Mouse (Mus musculus): ENCODE measurements at regions not wholly inside any gene's neighbourhood (a gene's known extent, or its start where the extent isn't known, plus 50 kb on each side); places are given as distances from the start of the nearest gene placed in this dataset.

DNA sequence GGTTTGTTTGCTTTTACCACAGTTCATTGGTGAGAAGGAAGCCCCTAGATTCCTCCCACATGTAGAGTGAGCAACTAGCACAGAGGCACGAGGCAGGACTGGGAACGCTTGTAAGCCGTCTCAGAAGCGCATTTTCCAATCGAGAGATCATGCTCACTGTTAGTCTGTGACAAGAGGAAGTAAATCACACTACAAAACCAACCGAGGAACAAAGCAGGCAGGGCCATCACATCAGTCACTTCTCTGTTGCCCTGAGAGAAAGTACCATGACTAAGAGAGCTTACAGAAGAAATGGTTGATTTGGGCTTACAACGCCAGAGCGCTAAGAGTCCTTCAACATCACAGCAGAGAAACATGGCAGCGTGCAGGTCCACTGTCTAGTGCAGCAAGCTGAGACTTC is 131.2 kb downstream of the Basp1 start:
- H3K4me1 ChIP-seq (replicated peaks): no peaks in the 10 kb centered on the region
- H3K9ac ChIP-seq: no peak overlapping the region
- no peak overlapping the region for H3K27ac ChIP-seq (ENCODE audit: poor library complexity, severe bottlenecking)
- no peak overlapping the region for H3K4me2 ChIP-seq
- WGBS: 78% methylated on average over 9 of the region's 9 CpGs
- no peaks in the 10 kb centered on the region for H3K36me3 ChIP-seq
- no peaks in the 10 kb centered on the region for H3K27me3 ChIP-seq (replicated peaks)
- no peak for ATAC-seq (ENCODE audit: insufficient number of reproducible peaks, low FRiP score)
- no peak overlapping the region for H3K4me3 ChIP-seq
- no peaks in the 10 kb centered on the region for H3K9me3 ChIP-seq (replicated peaks)

DNA sequence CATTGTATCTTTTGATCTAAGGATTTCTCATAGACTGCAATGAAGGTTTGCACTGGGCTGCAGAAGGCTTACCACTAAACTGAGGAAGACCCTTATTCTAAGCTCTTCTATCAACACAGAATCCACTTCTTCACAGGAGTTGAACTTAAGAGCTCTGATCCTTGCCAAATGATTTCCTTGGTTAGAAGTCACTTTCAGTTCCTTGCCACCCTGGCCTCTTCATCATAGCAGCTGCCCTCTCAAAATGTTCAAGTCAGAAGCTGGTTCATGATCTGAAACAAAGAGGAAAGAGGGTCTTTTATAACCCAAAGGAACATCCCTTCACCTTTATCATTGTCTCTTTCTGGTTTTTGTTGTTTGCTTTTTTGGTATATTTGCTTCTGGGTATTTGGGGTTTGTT is 131.6 kb downstream of the Basp1 start:
- Histone ChIP-seq H3K36me3 (no peaks in the 10 kb centered on the region), H3K27me3 (replicated peaks) (no peaks in the 10 kb centered on the region), H3K9me3 (replicated peaks) (no peaks in the 10 kb centered on the region), H3K4me1 (replicated peaks) (no peaks in the 10 kb centered on the region), H3K4me2 (no peak overlapping the region), H3K27ac (ENCODE audit: poor library complexity, severe bottlenecking) (no peak overlapping the region), H3K4me3 (no peak overlapping the region), H3K9ac (no peak overlapping the region)
- no peak for ATAC-seq (ENCODE audit: insufficient number of reproducible peaks, low FRiP score)

DNA sequence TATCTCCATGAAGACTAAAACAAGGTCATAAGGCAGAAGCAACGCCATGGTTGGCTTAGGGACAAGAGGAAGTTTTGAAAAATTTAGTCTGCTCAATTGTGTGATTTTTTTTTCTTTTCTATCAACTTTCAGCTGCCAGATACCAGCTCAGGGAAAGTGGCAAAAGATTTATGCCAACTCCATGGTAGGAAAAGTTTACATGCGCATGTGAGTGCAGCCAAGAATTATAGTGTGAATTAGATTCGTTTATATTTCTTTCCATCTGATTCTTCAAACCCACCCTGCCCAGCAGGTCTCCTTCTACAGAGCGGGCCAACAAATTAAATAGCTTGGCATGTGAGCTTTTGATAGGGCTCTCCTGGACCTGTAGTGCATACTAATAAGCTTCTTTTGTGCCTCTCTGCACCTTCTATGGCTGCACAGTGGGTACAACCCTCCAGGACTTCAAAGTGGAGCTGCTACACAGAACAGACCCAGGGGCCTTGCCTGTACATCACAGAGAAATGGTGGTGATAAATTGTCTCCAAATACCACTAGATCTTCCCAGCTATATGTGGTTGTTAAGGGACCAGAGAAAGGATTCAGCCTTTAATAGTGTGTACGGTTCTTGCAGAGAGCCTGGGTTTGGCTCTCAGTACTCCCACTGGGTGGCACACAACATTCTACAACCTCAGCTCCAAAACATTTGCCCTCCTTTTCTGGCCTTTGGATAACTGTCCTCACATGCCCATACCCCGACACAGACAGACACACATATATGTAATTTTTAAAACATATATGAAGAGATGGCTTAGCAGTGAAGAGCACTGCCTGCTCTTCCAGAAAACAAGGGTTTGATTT is 135.0 kb downstream of the Basp1 start:
- no peak overlapping the region for H3K9ac ChIP-seq
- H3K9me3 ChIP-seq (replicated peaks): no peaks in the 10 kb centered on the region
- no peak overlapping the region for H3K4me2 ChIP-seq
- H3K36me3 ChIP-seq: no peaks in the 10 kb centered on the region
- WGBS: 77% methylated on average over 6 of the region's 6 CpGs
- H3K27ac ChIP-seq (ENCODE audit: poor library complexity, severe bottlenecking): no peak overlapping the region
- no peak overlapping the region for H3K4me3 ChIP-seq
- no peaks in the 10 kb centered on the region for H3K4me1 ChIP-seq (replicated peaks)
- no peaks in the 10 kb centered on the region for H3K27me3 ChIP-seq (replicated peaks)
- no peak for ATAC-seq (ENCODE audit: insufficient number of reproducible peaks, low FRiP score)

DNA sequence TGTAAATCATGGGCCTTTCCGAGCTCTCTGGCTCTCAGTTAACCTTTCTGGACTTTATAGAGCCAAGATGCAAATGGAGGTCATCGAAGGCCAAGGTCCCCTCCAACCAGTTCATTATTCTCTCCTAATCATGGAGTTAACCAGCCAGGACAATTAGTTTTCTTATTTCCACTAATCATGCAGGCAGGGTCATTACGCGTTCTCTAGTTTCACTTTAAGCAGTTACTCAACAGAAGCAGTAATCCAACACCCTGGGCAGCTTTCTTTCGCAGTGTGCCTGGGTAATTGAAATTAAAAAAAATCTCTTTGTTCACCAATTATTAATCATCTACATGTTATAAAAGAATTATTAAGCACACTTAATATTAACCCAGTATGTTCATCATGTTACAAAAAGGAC is 137.3 kb downstream of the Basp1 start:
- WGBS: 91% methylated on average over 5 of the region's 5 CpGs
- ATAC-seq (ENCODE audit: insufficient number of reproducible peaks, low FRiP score): no peak
- H3K4me1 ChIP-seq (replicated peaks): no peaks in the 10 kb centered on the region
- H3K9ac ChIP-seq: no peak overlapping the region
- no peak overlapping the region for H3K4me3 ChIP-seq
- H3K27ac ChIP-seq (ENCODE audit: poor library complexity, severe bottlenecking): no peak overlapping the region
- no peaks in the 10 kb centered on the region for H3K9me3 ChIP-seq (replicated peaks)
- no peaks in the 10 kb centered on the region for H3K36me3 ChIP-seq
- no peak overlapping the region for H3K4me2 ChIP-seq
- no peaks in the 10 kb centered on the region for H3K27me3 ChIP-seq (replicated peaks)

DNA sequence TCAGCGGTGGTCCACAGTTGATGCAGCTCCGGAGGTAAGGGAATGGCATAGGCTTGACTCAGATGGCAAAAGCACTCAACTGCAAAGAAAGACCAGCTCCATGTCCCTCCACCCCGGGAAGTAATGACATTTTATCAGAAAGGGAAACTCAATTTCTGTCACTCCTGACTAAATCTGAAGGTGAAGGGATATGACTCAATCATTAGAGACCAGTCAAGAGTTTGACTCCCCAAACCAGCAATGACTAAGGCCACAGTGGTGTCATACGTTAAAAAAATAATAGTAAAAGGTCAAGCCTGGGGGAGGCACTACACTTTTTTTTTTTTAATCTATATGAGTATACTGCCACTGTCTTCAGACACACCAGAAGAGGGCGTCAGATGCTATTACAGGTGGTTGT is 141.7 kb downstream of the Basp1 start:
- no peak for ATAC-seq (ENCODE audit: insufficient number of reproducible peaks, low FRiP score)
- Histone ChIP-seq H3K9ac (no peak overlapping the region), H3K4me1 (replicated peaks) (peaks cover 8% of the 10 kb centered on the region; the same call in 1 of the 2 replicates), H3K36me3 (no peaks in the 10 kb centered on the region), H3K9me3 (replicated peaks) (no peaks in the 10 kb centered on the region), H3K4me2 (no peak overlapping the region), H3K27me3 (replicated peaks) (no peaks in the 10 kb centered on the region), H3K27ac (ENCODE audit: poor library complexity, severe bottlenecking) (no peak overlapping the region), H3K4me3 (no peak overlapping the region)
- 80% methylated on average over 5 of the region's 5 CpGs for WGBS

DNA sequence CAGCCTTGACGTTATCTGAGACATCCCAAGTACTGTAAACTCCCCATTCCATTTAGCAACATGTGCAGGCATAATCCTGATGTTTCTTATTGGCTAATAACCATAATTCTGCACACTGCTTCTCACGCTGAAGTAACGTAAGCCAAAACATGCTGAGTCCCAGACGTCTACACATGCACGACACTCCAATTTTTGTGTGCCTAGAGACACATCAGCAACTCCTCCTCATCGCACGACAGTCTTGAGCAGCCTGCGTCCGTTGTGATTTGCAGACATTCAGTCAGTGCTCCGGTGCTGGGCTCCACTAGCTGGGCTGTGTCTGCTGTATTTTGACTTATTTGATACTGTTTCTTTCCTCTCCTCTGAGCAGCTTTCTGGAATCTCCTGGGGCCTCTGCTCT is 143.2 kb downstream of the Basp1 start:
- H3K4me1 ChIP-seq (replicated peaks): peaks cover 8% of the 10 kb centered on the region; the same call in 1 of the 2 replicates
- H3K9ac ChIP-seq: no peak overlapping the region
- H3K36me3 ChIP-seq: no peaks in the 10 kb centered on the region
- no peak overlapping the region for H3K27ac ChIP-seq (ENCODE audit: poor library complexity, severe bottlenecking)
- 0 out of 2 replicates have a peak overlapping the region, but pooled peaks have one; percentile 31 for H3K4me2 ChIP-seq
- no peak for ATAC-seq (ENCODE audit: insufficient number of reproducible peaks, low FRiP score)
- H3K4me3 ChIP-seq: no peak overlapping the region
- no peaks in the 10 kb centered on the region for H3K27me3 ChIP-seq (replicated peaks)
- H3K9me3 ChIP-seq (replicated peaks): no peaks in the 10 kb centered on the region
- WGBS: 57% methylated on average over 10 of the region's 10 CpGs

DNA sequence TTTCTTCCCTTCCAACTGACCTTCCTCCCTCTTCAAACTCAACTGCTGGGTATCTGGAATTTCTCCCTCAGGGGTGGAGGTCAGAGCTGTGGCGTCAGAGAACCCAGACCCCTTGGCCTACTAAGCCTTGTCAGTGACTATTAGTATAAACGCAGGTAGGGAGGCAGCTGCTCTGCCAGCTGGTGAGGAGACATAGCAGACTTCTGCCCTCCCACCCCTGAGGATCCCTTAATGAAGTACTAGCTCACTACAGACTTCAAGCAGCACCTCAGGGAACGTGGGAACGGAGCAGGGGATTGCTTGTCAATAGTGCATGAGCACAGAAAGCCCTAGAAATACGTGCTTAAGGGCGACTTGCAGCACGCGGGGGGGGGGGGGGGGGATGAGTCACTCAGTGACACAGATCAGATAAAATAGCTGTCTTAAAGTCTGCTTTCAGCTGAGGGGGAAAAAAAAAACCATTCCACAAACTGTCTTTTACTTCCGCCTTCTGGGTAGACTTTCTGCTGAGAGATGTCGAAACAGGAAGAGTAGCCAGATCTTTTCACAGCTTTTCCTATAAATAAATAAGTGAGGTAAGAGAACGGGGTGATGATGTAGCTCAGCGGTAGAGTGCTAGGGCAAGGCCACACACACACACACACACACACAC is 144.1 kb downstream of the Basp1 start:
- no peak overlapping the region for H3K4me3 ChIP-seq
- no peak for ATAC-seq (ENCODE audit: insufficient number of reproducible peaks, low FRiP score)
- peak overlapping the region; percentile 31 for H3K4me2 ChIP-seq

DNA sequence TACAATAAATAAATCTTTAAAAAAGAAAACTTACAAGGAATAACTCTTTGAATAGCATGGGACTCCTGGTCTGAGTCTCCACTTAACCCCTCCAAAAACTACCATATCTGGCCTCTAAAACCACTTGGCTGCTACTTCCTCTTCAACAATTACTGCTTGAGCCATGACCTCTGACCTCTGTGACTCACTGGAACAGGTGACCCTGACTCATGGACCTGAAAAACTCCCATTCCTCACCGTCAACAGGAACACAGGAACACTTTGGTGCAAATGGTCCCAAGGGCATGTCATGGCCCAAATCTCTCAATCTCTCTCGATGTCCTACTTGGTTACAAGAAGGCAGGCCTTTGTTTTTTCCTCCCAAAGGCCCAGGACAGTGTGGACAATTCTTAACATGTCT is 145.1 kb downstream of the Basp1 start:
- Histone ChIP-seq H3K4me2 (no peak overlapping the region), H3K27me3 (replicated peaks) (no peaks in the 10 kb centered on the region), H3K27ac (ENCODE audit: poor library complexity, severe bottlenecking) (no peak overlapping the region), H3K4me1 (replicated peaks) (peaks cover 8% of the 10 kb centered on the region; the same call in 1 of the 2 replicates), H3K9ac (no peak overlapping the region), H3K4me3 (no peak overlapping the region), H3K36me3 (no peaks in the 10 kb centered on the region), H3K9me3 (replicated peaks) (no peaks in the 10 kb centered on the region)
- ATAC-seq (ENCODE audit: insufficient number of reproducible peaks, low FRiP score): no peak
- WGBS: 71% methylated on average over 2 of the region's 2 CpGs

More for the DNA sequence above, 144.1 kb downstream of the Basp1 start:
- no peak overlapping the region for H3K27ac ChIP-seq (ENCODE audit: poor library complexity, severe bottlenecking)
- no peaks in the 10 kb centered on the region for H3K27me3 ChIP-seq (replicated peaks)
- WGBS: 15% methylated on average over 12 of the region's 12 CpGs
- no peak overlapping the region for H3K9ac ChIP-seq
- H3K4me1 ChIP-seq (replicated peaks): peaks cover 8% of the 10 kb centered on the region; the same call in 1 of the 2 replicates
- H3K9me3 ChIP-seq (replicated peaks): no peaks in the 10 kb centered on the region
- H3K36me3 ChIP-seq: no peaks in the 10 kb centered on the region

DNA sequence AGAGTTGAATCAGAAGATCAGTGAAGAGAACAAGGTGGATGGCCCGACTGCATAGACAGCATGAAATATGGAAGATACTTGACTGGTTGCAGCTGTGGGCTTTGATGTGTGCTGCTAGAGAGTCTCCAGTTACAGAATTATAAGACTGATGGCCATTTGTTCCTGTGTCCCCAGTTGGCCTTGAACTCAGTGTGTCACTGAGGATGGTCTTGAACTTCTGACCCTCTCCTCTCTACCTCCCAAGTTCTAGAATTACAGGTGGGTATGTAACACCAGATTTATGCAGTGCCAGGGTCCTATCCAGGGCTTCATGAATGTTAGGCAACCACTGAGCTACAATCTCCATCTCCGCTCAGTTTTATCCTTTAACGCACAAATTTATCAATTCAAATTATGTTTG is 146.1 kb downstream of the Basp1 start:
- WGBS: 90% methylated on average over 3 of the region's 3 CpGs
- Histone ChIP-seq H3K4me3 (no peak overlapping the region), H3K9ac (no peak overlapping the region), H3K9me3 (replicated peaks) (no peaks in the 10 kb centered on the region), H3K27me3 (replicated peaks) (no peaks in the 10 kb centered on the region), H3K4me1 (replicated peaks) (peaks cover 8% of the 10 kb centered on the region; the same call in 1 of the 2 replicates), H3K27ac (ENCODE audit: poor library complexity, severe bottlenecking) (no peak overlapping the region), H3K36me3 (no peaks in the 10 kb centered on the region), H3K4me2 (no peak overlapping the region)
- no peak for ATAC-seq (ENCODE audit: insufficient number of reproducible peaks, low FRiP score)

DNA sequence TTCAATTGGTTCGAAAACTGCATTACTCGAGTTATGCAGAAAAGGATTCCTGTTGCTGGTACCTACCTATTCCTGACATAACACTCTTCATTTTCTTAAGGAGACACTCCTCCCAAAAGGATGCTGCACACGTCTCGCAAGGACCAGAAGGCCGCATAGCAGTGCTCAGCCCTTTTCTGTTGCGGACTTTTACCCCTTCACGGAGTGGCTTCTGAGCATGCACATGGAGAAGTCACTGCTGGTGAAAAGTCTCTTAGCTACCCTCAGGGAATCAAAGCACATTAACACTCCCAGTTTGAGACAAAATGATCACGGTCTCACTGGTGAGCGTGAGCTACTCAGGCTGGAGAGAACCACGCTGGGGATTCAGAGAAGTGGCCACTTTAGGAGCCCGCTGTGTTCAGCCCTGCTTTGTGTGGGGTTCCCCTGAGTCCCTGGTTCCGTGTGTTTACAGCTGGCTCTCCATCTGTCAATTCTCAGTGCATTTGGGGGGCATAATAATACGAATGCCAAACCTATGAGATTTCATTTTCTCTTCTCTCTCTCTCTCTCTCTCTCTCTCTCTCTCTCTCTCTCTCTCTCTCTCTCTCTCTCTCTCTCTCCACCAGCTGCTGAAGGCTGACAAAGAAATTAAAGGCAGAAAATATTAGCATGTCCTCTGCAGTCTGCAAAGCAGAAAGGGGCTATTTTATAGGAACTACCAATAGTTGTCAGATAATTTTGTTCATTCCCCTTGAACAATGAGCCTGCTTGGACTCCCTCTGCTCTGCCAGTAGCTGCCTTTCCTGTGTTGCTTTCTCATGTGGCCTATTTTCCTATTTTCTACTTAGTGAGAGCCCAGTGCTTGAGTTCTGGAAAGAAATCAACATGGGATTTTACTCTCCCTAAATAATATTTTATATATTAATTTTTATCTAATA is 160.7 kb downstream of the Basp1 start:
- WGBS: 76% methylated on average over 13 of the region's 13 CpGs
- H3K27me3 ChIP-seq (replicated peaks): no peaks in the 10 kb centered on the region

DNA sequence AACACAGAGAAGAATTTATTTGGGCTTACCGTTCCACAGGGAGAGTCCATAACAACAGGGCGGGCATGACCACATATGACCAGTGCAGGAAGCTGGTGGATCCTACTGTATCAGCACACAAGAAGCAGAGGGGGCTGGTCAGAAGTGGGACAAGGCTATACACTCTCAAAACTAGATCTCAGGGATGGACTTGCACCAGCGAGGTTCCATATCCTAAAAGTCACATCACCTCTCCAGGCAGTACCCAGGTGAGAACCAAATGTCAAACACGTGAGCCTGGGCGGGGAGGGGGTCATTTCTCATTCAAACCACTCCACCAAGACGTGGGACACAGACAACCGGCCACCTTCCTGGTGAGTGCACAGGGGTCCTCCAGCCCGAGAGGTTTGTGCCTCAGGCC is 167.9 kb downstream of the Basp1 start:
- H3K9me3 ChIP-seq (replicated peaks): no peaks in the 10 kb centered on the region
- no peaks in the 10 kb centered on the region for H3K4me1 ChIP-seq (replicated peaks)
- no peaks in the 10 kb centered on the region for H3K27me3 ChIP-seq (replicated peaks)
- no peak overlapping the region for H3K4me3 ChIP-seq
- 86% methylated on average over 8 of the region's 8 CpGs for WGBS
- H3K36me3 ChIP-seq: no peaks in the 10 kb centered on the region
- H3K27ac ChIP-seq (ENCODE audit: poor library complexity, severe bottlenecking): no peak overlapping the region
- no peak overlapping the region for H3K9ac ChIP-seq
- H3K4me2 ChIP-seq: no peak overlapping the region
- no peak for ATAC-seq (ENCODE audit: insufficient number of reproducible peaks, low FRiP score)

More for the DNA sequence above, 160.7 kb downstream of the Basp1 start:
- no peak overlapping the region for H3K4me3 ChIP-seq
- no peak overlapping the region for H3K27ac ChIP-seq (ENCODE audit: poor library complexity, severe bottlenecking)
- H3K9me3 ChIP-seq (replicated peaks): 0 out of 2 replicates have a peak, but pooled peaks cover 3% of the 10 kb centered on the region
- H3K9ac ChIP-seq: no peak overlapping the region
- H3K4me1 ChIP-seq (replicated peaks): no peaks in the 10 kb centered on the region
- no peak overlapping the region for H3K4me2 ChIP-seq
- H3K36me3 ChIP-seq: no peaks in the 10 kb centered on the region
- ATAC-seq (ENCODE audit: insufficient number of reproducible peaks, low FRiP score): no peak
